In genomic region chr7:19295503-19296185, GRCm38 (mm10) we compare ENCODE assay signal across 8 mouse cellular contexts. TPM values are rescaled to one million over a fixed set of nuclear protein-coding genes. Genes with fewer than 3 reads are reported as not detected.
DNase-seq lines count a peak whose midpoint lies in the region; ATAC-seq and TF ChIP-seq lines count a peak whose summit lies in the region.

No protein-coding gene starts in this region.

- ATAC-seq in embryonic facial prominence, embryonic 15.5 days (ENCODE audit: insufficient number of reproducible peaks, low FRiP score, low TSS enrichment, low read depth) = peak; percentile 71; the same call in 1 of the 2 replicates
- ATAC-seq in limb, embryonic 13.5 days (ENCODE audit: low FRiP score, low read depth) = peak; percentile 85
- peak; percentile 64 for ATAC-seq in midbrain, embryonic 15.5 days (replicated peaks)

- H3K4me3 ChIP-seq in bone marrow, adult 2 months (replicated peaks; ENCODE audit: control insufficient read depth, low read depth, low read length) = peak overlapping the region; percentile 87
- H3K4me3 ChIP-seq in embryonic facial prominence, embryonic 15.5 days (replicated peaks) = peak overlapping the region; percentile 40
- H3K4me3 ChIP-seq in limb, embryonic 13.5 days = peak overlapping the region; percentile 43
- H3K4me3 ChIP-seq in midbrain, embryonic 15.5 days = peak overlapping the region; percentile 7; the same call in 1 of the 2 replicates

- peak; percentile 84 for TF ChIP-seq CTCF in bone marrow, adult 2 months (IDR thresholded peaks at IDR 0.05; ENCODE audit: control insufficient read depth, insufficient read depth, low read length)

- H3K4me2 ChIP-seq in embryonic facial prominence, embryonic 15.5 days (replicated peaks) = peak overlapping the region; percentile 66
- peak overlapping the region; percentile 62 for H3K4me2 ChIP-seq in limb, embryonic 13.5 days (replicated peaks)
- peak overlapping the region; percentile 40 for H3K4me2 ChIP-seq in midbrain, embryonic 15.5 days

- H3K9me3 ChIP-seq in embryonic facial prominence, embryonic 15.5 days (replicated peaks) = no peaks in the 10 kb centered on the region
- H3K9me3 ChIP-seq in limb, embryonic 13.5 days = no peaks in the 10 kb centered on the region
- H3K9me3 ChIP-seq in midbrain, embryonic 15.5 days = no peaks in the 10 kb centered on the region

- H3K36me3 ChIP-seq in embryonic facial prominence, embryonic 15.5 days = no peaks in the 10 kb centered on the region
- H3K36me3 ChIP-seq in limb, embryonic 13.5 days = no peaks in the 10 kb centered on the region
- peaks cover 21% of the 10 kb centered on the region for H3K36me3 ChIP-seq in midbrain, embryonic 15.5 days (replicated peaks)

- H3K27me3 ChIP-seq in embryonic facial prominence, embryonic 15.5 days = no peaks in the 10 kb centered on the region
- no peaks in the 10 kb centered on the region for H3K27me3 ChIP-seq in limb, embryonic 13.5 days
- H3K27me3 ChIP-seq in midbrain, embryonic 15.5 days (replicated peaks) = no peaks in the 10 kb centered on the region

- WGBS in bone marrow, adult 2 months = 8% methylated on average over 22 of the region's 22 CpGs
- WGBS in embryonic facial prominence, embryonic 15.5 days = 14% methylated on average over 22 of the region's 22 CpGs
- WGBS in limb, embryonic 13.5 days = 12% methylated on average over 20 of the region's 22 CpGs
- 15% methylated on average over 20 of the region's 22 CpGs for WGBS in midbrain, embryonic 15.5 days

- DNase-seq in 416B (ENCODE audit: low read depth) = peak; percentile 90
- peak; percentile 94 to 95 for DNase-seq in heart, adult 9 months (ENCODE audit: low spot score in 2 of 2)
- peak; percentile 98 for DNase-seq in kidney, adult 9 months
- DNase-seq in spleen, postnatal 10 days (ENCODE audit: low spot score in 2 of 2) = peak; percentile 89 to 96

- no peak; the same call in 1 of the 2 replicates for TF ChIP-seq POLR2A in bone marrow, adult 2 months (IDR thresholded peaks at IDR 0.05; ENCODE audit: borderline replicate concordance, control insufficient read depth, low read depth, low read length)

- H3K9ac ChIP-seq in embryonic facial prominence, embryonic 15.5 days = peak overlapping the region; percentile 22
- H3K9ac ChIP-seq in limb, embryonic 13.5 days = peak overlapping the region; percentile 60
- H3K9ac ChIP-seq in midbrain, embryonic 15.5 days = no peak overlapping the region

- no peak overlapping the region for H3K27ac ChIP-seq in bone marrow, adult 2 months (ENCODE audit: control insufficient read depth, insufficient read depth, low read depth, low read length, poor library complexity)
- no peak overlapping the region; the same call in 1 of the 2 replicates for H3K27ac ChIP-seq in embryonic facial prominence, embryonic 15.5 days (replicated peaks)
- no peak overlapping the region for H3K27ac ChIP-seq in limb, embryonic 13.5 days
- H3K27ac ChIP-seq in midbrain, embryonic 15.5 days = 0 out of 2 replicates have a peak overlapping the region, but pooled peaks have one; percentile 40

- no peaks in the 10 kb centered on the region for H3K4me1 ChIP-seq in bone marrow, adult 2 months (ENCODE audit: control insufficient read depth, insufficient read depth, low read length)
- H3K4me1 ChIP-seq in embryonic facial prominence, embryonic 15.5 days = peaks cover 15% of the 10 kb centered on the region
- H3K4me1 ChIP-seq in limb, embryonic 13.5 days = peaks cover 17% of the 10 kb centered on the region
- peaks cover 10% of the 10 kb centered on the region for H3K4me1 ChIP-seq in midbrain, embryonic 15.5 days

RNA-seq across cellular contexts. Expression of gene Rtn2, which starts 13.2 kb away (rescaled TPM):
- polyA plus RNA-seq in bone marrow, adult 2 months (2011; ENCODE audit: insufficient read depth, insufficient read length, low replicate concordance, missing spikeins) = 0.92 and 2.3 TPM in 2 replicates
- polyA plus RNA-seq in embryonic facial prominence, embryonic 15.5 days (2015; fragmentation: Nextera tagmentation; extraction: Ambion mirVana) = 39.2 and 41.9 TPM in 2 replicates
- 20.2 and 20.9 TPM in 2 replicates for polyA plus RNA-seq in limb, embryonic 13.5 days (2015; fragmentation: Nextera tagmentation; extraction: Ambion mirVana)
- 112 and 121 TPM in 2 replicates for polyA plus RNA-seq in midbrain, embryonic 15.5 days (2015; fragmentation: Nextera tagmentation; extraction: Ambion mirVana)

RNA-seq across cellular contexts. Expression of gene Fosb, which starts 14.2 kb away (rescaled TPM):
- 0.50 and 1.1 TPM in 2 replicates for polyA plus RNA-seq in bone marrow, adult 2 months (2011; ENCODE audit: insufficient read depth, insufficient read length, low replicate concordance, missing spikeins)
- polyA plus RNA-seq in embryonic facial prominence, embryonic 15.5 days (2015; fragmentation: Nextera tagmentation; extraction: Ambion mirVana) = 0.21 and 0.69 TPM in 2 replicates
- polyA plus RNA-seq in limb, embryonic 13.5 days (2015; fragmentation: Nextera tagmentation; extraction: Ambion mirVana) = 0.23 and 0.27 TPM in 2 replicates
- polyA plus RNA-seq in midbrain, embryonic 15.5 days (2015; fragmentation: Nextera tagmentation; extraction: Ambion mirVana) = 0.08 TPM in 1 of 2 replicates, not detected in the other

RNA-seq across cellular contexts. Expression of gene Ppm1n, which starts 15.8 kb away (rescaled TPM):
- 3.6 TPM in 1 of 2 replicates, not detected in the other for polyA plus RNA-seq in bone marrow, adult 2 months (2011; ENCODE audit: insufficient read depth, insufficient read length, low replicate concordance, missing spikeins)
- polyA plus RNA-seq in embryonic facial prominence, embryonic 15.5 days (2015; fragmentation: Nextera tagmentation; extraction: Ambion mirVana) = 0.14 and 0.41 TPM in 2 replicates
- not detected in 2 replicates for polyA plus RNA-seq in limb, embryonic 13.5 days (2015; fragmentation: Nextera tagmentation; extraction: Ambion mirVana)
- polyA plus RNA-seq in midbrain, embryonic 15.5 days (2015; fragmentation: Nextera tagmentation; extraction: Ambion mirVana) = 1.1 and 1.7 TPM in 2 replicates

RNA-seq across cellular contexts. Expression of gene Vasp, which starts 24.0 kb away (rescaled TPM):
- polyA plus RNA-seq in bone marrow, adult 2 months (2011; ENCODE audit: insufficient read depth, insufficient read length, low replicate concordance, missing spikeins) = 83.3 and 135 TPM in 2 replicates
- polyA plus RNA-seq in embryonic facial prominence, embryonic 15.5 days (2015; fragmentation: Nextera tagmentation; extraction: Ambion mirVana) = 85.2 TPM in 2 replicates
- polyA plus RNA-seq in limb, embryonic 13.5 days (2015; fragmentation: Nextera tagmentation; extraction: Ambion mirVana) = 68.9 and 69.0 TPM in 2 replicates
- 35.9 and 37.4 TPM in 2 replicates for polyA plus RNA-seq in midbrain, embryonic 15.5 days (2015; fragmentation: Nextera tagmentation; extraction: Ambion mirVana)

RNA-seq across cellular contexts. Expression of gene Ercc1, which starts 48.9 kb away (rescaled TPM):
- 19.2 and 31.3 TPM in 2 replicates for polyA plus RNA-seq in bone marrow, adult 2 months (2011; ENCODE audit: insufficient read depth, insufficient read length, low replicate concordance, missing spikeins)
- 83.0 and 85.5 TPM in 2 replicates for polyA plus RNA-seq in embryonic facial prominence, embryonic 15.5 days (2015; fragmentation: Nextera tagmentation; extraction: Ambion mirVana)
- polyA plus RNA-seq in limb, embryonic 13.5 days (2015; fragmentation: Nextera tagmentation; extraction: Ambion mirVana) = 89.1 and 96.4 TPM in 2 replicates
- 80.2 and 83.3 TPM in 2 replicates for polyA plus RNA-seq in midbrain, embryonic 15.5 days (2015; fragmentation: Nextera tagmentation; extraction: Ambion mirVana)

Comparison
In these comparisons a context has a peak if more than half of its experiments do, and no peak if none do; other contexts are left out.
1. H3K4me3 ChIP-seq: peak in every context shown above with its lines; median percentile 87 in bone marrow, adult 2 months; 43 in limb, embryonic 13.5 days; 40 in embryonic facial prominence, embryonic 15.5 days; 7 in midbrain, embryonic 15.5 days.